Mouse (Mus musculus) left cerebral cortex, postnatal 25 days (tissue): ENCODE results near the gene Ankrd11. TPM values are rescaled to one million over a fixed set of nuclear protein-coding genes. Genes with fewer than 3 reads are reported as not detected.

Source experiments
- DNase-seq, 2 experiments: peaks; one replicate each; pipeline ENCODE4 v3.0.0; 2022; ENCODE audit warnings: low spot score in 2 of 2, mixed read lengths in 1 of 2
- intact Hi-C: fragments of 180-260 bp; cut with DNase I; formaldehyde crosslinking; loops from one replicate; pipeline ENCODE4 v1.15.1; 2025
- total RNA-seq, 2 experiments: library from RNA; stranded (reverse); gene quantifications; 2 replicates each; pipeline ENCODE4 v1.2.3; 2021

Ankrd11 gene
- total RNA-seq, 2 experiments from 2014 or later, result 147 to 152 TPM

DNA sequence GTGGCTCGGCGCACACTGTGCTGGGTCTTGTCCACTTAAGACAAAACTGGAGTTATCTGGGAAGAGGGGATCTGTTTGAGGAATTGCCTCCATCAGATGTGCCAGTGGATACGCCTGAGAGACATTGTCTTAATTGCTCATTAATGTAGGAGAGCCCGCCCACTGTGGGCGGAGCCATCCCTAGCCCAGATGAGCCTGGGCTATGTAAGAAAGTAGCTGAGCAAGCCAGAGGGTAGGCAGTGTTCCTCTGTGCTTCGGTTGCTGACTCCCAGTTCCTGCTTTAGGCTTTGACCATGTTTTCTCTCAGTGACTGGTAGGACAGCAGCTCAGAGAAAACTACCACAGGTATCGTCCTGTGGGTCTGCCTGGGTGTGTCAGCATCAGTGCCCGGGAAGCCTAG lies 207.7 kb downstream of the Ankrd11 start:
- intact Hi-C loops, result loop anchor here (5.0 kb wide), 2 partner anchors 337 to 358 kb away; no protein-coding TSS in a partner anchor

More for the DNA sequence above, 207.7 kb downstream of the Ankrd11 start:
- no peak for DNase-seq

Other genes with a start within 250 kb of the Ankrd11 start
- under 1 TPM; 0.41 to 0.62 TPM for gene Cdh15, start 194.3 kb downstream of the Ankrd11 start, total RNA-seq
- 10 to 100 TPM; 64.3 to 68.6 TPM for gene Spg7, start 20.7 kb upstream of the Ankrd11 start, total RNA-seq
- gene Rpl13, start 60.1 kb upstream of the Ankrd11 start, total RNA-seq, result 100 to 1,000 TPM; 350 to 359 TPM
- gene Cpne7, start 75.1 kb upstream of the Ankrd11 start, total RNA-seq, result 10 to 100 TPM; 47.5 to 62.6 TPM
- not detected for gene Sult5a1, start 116.0 kb upstream of the Ankrd11 start, total RNA-seq
- gene Dpep1, start 144.0 kb upstream of the Ankrd11 start, total RNA-seq, result not detected
- gene Chmp1a, start 170.5 kb upstream of the Ankrd11 start, total RNA-seq, result 10 to 100 TPM; 89.9 to 92.8 TPM
- gene Spata33, start 170.6 kb upstream of the Ankrd11 start, total RNA-seq, result 1 to 10 TPM; 7.3 to 8.5 TPM
- 10 to 100 TPM; 83.4 to 88.0 TPM for gene Cdk10, start 182.6 kb upstream of the Ankrd11 start, total RNA-seq
- gene Spata2l, start 194.0 kb upstream of the Ankrd11 start, total RNA-seq, result 100 to 1,000 TPM; 106 to 107 TPM
- 10 to 100 TPM; 20.6 to 23.0 TPM for gene Zfp276, start 211.9 kb upstream of the Ankrd11 start, total RNA-seq
- 10 to 100 TPM; 55.2 to 61.5 TPM for gene Vps9d1, start 212.1 kb upstream of the Ankrd11 start, total RNA-seq